Mouse (Mus musculus): ENCODE results near the gene Med18. TPM values are rescaled to one million over a fixed set of nuclear protein-coding genes. Genes with fewer than 3 reads are reported as not detected.

The Med18 gene
- polyA plus RNA-seq (2014; fragmentation: Nextera tagmentation; extraction: Ambion mirVana): 24.6 and 24.7 TPM in 2 replicates

GRCm38 (mm10) chr4:132463430-132464254 is at the start of gene Med18:
Gene Med18, minus strand, starts transcription at chr4:132463921.
- peaks cover 19% of the 10 kb centered on the region for H3K4me1 ChIP-seq (replicated peaks; ENCODE audit: control insufficient read depth, insufficient read depth, low read length)
- peak within 1 kb of the TSS; percentile 60 for H3K27ac ChIP-seq (ENCODE audit: low read depth, low read length)
- no peaks in the 10 kb centered on the region for H3K27me3 ChIP-seq (replicated peaks; ENCODE audit: control insufficient read depth, insufficient read depth, low read length)
- WGBS: under 1% methylated on average over 44 of the region's 44 CpGs
- H3K36me3 ChIP-seq (ENCODE audit: control insufficient read depth, insufficient read depth, low read length): peaks cover 21% of the 10 kb centered on the region
- no peaks in the 10 kb centered on the region for H3K9me3 ChIP-seq (ENCODE audit: control insufficient read depth, low read length)
- ATAC-seq (replicated peaks; ENCODE audit: low FRiP score) (peak; percentile 86), DNase-seq (ENCODE audit: low spot score) (peak; percentile 94)
- peak within 1 kb of the TSS; percentile 89 for H3K4me3 ChIP-seq (ENCODE audit: low read depth, low read length)
- peak within 1 kb of the TSS; percentile 87 for H3K4me2 ChIP-seq
- H3K9ac ChIP-seq (ENCODE audit: low read depth, low read length): peak within 1 kb of the TSS; percentile 89

DNA sequence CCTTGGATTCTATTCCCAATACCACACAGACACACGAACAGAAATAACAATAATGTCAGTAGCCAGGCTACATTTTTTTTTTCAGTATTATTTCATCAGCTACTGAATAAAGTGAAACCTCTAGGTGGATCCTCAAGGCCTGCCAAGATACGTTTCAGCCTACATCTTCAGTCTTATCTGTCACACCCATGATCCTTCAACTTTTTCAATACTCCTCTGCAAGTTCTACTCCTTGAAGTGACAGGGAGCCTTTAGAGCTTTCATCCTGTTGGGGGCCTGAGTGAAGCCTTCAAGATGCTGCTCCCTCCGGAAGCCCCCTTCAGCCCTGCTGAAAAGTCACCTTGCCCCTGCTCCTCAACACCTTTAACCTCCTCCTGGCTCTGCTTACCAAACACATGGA is 48.4 kb upstream of the Med18 start:
- WGBS: 49% methylated on average over 3 of the region's 3 CpGs
- Histone ChIP-seq H3K36me3 (ENCODE audit: control insufficient read depth, insufficient read depth, low read length) (no peaks in the 10 kb centered on the region), H3K4me1 (replicated peaks; ENCODE audit: control insufficient read depth, insufficient read depth, low read length) (peaks cover 40% of the 10 kb centered on the region)

GRCm38 (mm10) chr4:132510352-132510798 is 46.7 kb upstream of the Med18 start, which contains the start of gene Sesn2:
Gene Sesn2, minus strand, starts transcription at chr4:132510501.
- WGBS: under 1% methylated on average over 32 of the region's 32 CpGs
- DNase-seq (ENCODE audit: low spot score): peak; percentile 94
- Histone ChIP-seq H3K4me3 (ENCODE audit: low read depth, low read length) (peak within 1 kb of the TSS; percentile 90), H3K4me2 (peak within 1 kb of the TSS; percentile 93), H3K27ac (ENCODE audit: low read depth, low read length) (peak within 1 kb of the TSS; percentile 77), H3K9me3 (ENCODE audit: control insufficient read depth, low read length) (no peaks in the 10 kb centered on the region), H3K4me1 (replicated peaks; ENCODE audit: control insufficient read depth, insufficient read depth, low read length) (peaks cover 48% of the 10 kb centered on the region), H3K27me3 (replicated peaks; ENCODE audit: control insufficient read depth, insufficient read depth, low read length) (no peaks in the 10 kb centered on the region), H3K36me3 (ENCODE audit: control insufficient read depth, insufficient read depth, low read length) (no peaks in the 10 kb centered on the region), H3K9ac (ENCODE audit: low read depth, low read length) (peak within 1 kb of the TSS; percentile 88)
- ATAC-seq (replicated peaks; ENCODE audit: low FRiP score): peak; percentile 88

More for the DNA sequence above, 48.4 kb upstream of the Med18 start:
- Histone ChIP-seq H3K4me2 (peak overlapping the region; percentile 28; the same call in 1 of the 2 replicates), H3K27ac (ENCODE audit: low read depth, low read length) (peak overlapping the region; percentile 46; the same call in 1 of the 2 replicates), H3K27me3 (replicated peaks; ENCODE audit: control insufficient read depth, insufficient read depth, low read length) (no peaks in the 10 kb centered on the region), H3K9me3 (ENCODE audit: control insufficient read depth, low read length) (no peaks in the 10 kb centered on the region), H3K9ac (ENCODE audit: low read depth, low read length) (no peak overlapping the region), H3K4me3 (ENCODE audit: low read depth, low read length) (no peak overlapping the region)
- DNase-seq (ENCODE audit: low spot score) (no peak), ATAC-seq (replicated peaks; ENCODE audit: low FRiP score) (no peak)

DNA sequence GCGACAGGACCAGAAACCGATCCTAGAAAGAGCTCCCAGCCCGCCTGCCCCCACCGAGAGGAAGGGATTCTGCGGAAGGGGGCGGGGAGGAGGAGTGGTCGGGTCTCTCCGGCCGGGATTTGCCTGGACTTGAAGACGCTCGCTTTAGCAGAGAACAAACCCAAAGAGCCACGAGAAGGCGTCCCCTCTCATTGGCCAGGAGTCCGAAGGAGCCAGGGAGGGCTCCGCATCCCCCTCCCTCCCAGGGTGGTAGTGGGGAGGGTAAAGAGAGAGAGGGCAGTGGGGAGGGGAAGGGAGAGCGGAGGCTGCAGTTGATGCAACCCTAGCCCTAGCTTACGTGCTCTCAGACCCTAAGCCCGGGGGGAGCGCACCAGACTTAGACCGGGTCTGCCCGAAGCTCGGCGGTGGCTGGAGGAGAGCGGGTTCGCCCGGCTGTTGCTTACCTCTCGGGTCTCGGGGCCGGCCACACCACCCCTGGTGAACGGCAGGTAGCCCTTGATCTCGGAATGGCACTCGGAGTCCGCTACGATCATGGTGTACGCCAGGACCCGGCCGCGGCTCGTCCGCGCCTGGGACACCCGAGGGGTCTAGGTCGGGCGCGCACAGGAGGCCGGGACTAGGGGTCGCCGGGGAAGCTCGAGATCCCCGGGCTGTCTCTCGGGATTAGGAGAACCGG is 46.0 kb upstream of the Med18 start:
- H3K9me3 ChIP-seq (ENCODE audit: control insufficient read depth, low read length): no peaks in the 10 kb centered on the region
- under 1% methylated on average over 51 of the region's 52 CpGs for WGBS
- ATAC-seq (replicated peaks; ENCODE audit: low FRiP score): peak; percentile 21; the same call in 1 of the 2 replicates
- H3K27ac ChIP-seq (ENCODE audit: low read depth, low read length): peak overlapping the region; percentile 77
- H3K4me2 ChIP-seq: peak overlapping the region; percentile 93
- peak overlapping the region; percentile 88 for H3K9ac ChIP-seq (ENCODE audit: low read depth, low read length)
- peaks cover 51% of the 10 kb centered on the region for H3K4me1 ChIP-seq (replicated peaks; ENCODE audit: control insufficient read depth, insufficient read depth, low read length)
- H3K36me3 ChIP-seq (ENCODE audit: control insufficient read depth, insufficient read depth, low read length): no peaks in the 10 kb centered on the region
- peak; percentile 80 for DNase-seq (ENCODE audit: low spot score)
- H3K27me3 ChIP-seq (replicated peaks; ENCODE audit: control insufficient read depth, insufficient read depth, low read length): no peaks in the 10 kb centered on the region
- H3K4me3 ChIP-seq (ENCODE audit: low read depth, low read length): peak overlapping the region; percentile 90

GRCm38 (mm10) chr4:132507210-132507609 is 43.5 kb upstream of the Med18 start:
- no peak for DNase-seq (ENCODE audit: low spot score)
- Histone ChIP-seq H3K4me2 (peak overlapping the region; percentile 93), H3K36me3 (ENCODE audit: control insufficient read depth, insufficient read depth, low read length) (no peaks in the 10 kb centered on the region), H3K27me3 (replicated peaks; ENCODE audit: control insufficient read depth, insufficient read depth, low read length) (no peaks in the 10 kb centered on the region), H3K9ac (ENCODE audit: low read depth, low read length) (no peak overlapping the region), H3K4me3 (ENCODE audit: low read depth, low read length) (0 out of 2 replicates have a peak overlapping the region, but pooled peaks have one; percentile 3), H3K4me1 (replicated peaks; ENCODE audit: control insufficient read depth, insufficient read depth, low read length) (peaks cover 56% of the 10 kb centered on the region), H3K27ac (ENCODE audit: low read depth, low read length) (no peak overlapping the region; the same call in 1 of the 2 replicates), H3K9me3 (ENCODE audit: control insufficient read depth, low read length) (no peaks in the 10 kb centered on the region)
- ATAC-seq (replicated peaks; ENCODE audit: low FRiP score): no peak
- 42% methylated on average over 2 of the region's 2 CpGs for WGBS

DNA sequence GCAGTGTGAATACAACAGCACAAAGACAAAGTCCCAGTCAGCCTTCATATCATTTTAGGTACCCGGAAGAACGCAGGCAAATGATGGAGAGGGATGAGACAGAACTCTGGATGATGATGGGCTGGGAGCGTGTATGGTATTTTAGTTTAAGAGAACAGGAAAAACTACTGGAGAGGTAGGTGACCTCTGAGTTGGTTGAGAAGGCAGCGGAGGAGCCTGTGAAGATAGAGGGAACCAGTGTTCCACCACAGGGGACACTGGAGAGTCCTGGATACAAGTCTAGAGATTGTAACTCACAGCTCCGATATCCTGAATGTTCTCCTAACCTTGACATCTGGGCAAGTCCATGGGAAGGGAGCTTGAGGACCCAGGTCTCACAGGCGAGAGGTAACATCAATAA is 42.5 kb upstream of the Med18 start:
- DNase-seq (ENCODE audit: low spot score): no peak
- H3K4me1 ChIP-seq (replicated peaks; ENCODE audit: control insufficient read depth, insufficient read depth, low read length): peaks cover 55% of the 10 kb centered on the region
- 84% methylated on average over 6 of the region's 6 CpGs for WGBS

DNA sequence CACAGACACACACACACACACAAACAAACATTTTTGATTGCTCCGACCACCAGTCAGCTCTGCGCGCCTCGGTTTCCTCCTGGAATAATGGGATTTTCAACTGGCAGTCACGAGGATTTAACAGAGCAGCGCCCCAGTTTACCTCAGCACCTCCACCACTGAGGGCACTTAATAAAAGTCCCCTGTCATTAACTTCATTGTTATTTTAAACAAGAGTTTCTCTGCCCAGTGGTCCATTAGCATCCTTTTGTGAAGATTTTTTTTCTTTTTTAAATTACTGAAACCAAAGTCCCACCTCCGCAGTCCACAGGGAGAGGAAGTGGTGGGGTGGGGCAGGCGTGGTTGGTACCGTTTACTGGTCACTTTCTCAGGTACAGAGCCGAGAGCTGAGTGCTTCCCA is 42.1 kb upstream of the Med18 start:
- peaks cover 54% of the 10 kb centered on the region for H3K4me1 ChIP-seq (replicated peaks; ENCODE audit: control insufficient read depth, insufficient read depth, low read length)
- H3K4me3 ChIP-seq (ENCODE audit: low read depth, low read length): no peak overlapping the region
- no peaks in the 10 kb centered on the region for H3K27me3 ChIP-seq (replicated peaks; ENCODE audit: control insufficient read depth, insufficient read depth, low read length)
- peak overlapping the region; percentile 56; the same call in 1 of the 2 replicates for H3K27ac ChIP-seq (ENCODE audit: low read depth, low read length)
- WGBS: 49% methylated on average over 10 of the region's 10 CpGs
- H3K9ac ChIP-seq (ENCODE audit: low read depth, low read length): no peak overlapping the region
- no peaks in the 10 kb centered on the region for H3K9me3 ChIP-seq (ENCODE audit: control insufficient read depth, low read length)
- peak overlapping the region; percentile 43; the same call in 1 of the 2 replicates for H3K4me2 ChIP-seq
- DNase-seq (ENCODE audit: low spot score) (no peak), ATAC-seq (replicated peaks; ENCODE audit: low FRiP score) (no peak)
- H3K36me3 ChIP-seq (ENCODE audit: control insufficient read depth, insufficient read depth, low read length): no peaks in the 10 kb centered on the region

More for the DNA sequence above, 42.5 kb upstream of the Med18 start:
- Histone ChIP-seq H3K9ac (ENCODE audit: low read depth, low read length) (no peak overlapping the region), H3K27ac (ENCODE audit: low read depth, low read length) (no peak overlapping the region), H3K4me2 (no peak overlapping the region), H3K4me3 (ENCODE audit: low read depth, low read length) (no peak overlapping the region), H3K36me3 (ENCODE audit: control insufficient read depth, insufficient read depth, low read length) (no peaks in the 10 kb centered on the region), H3K27me3 (replicated peaks; ENCODE audit: control insufficient read depth, insufficient read depth, low read length) (no peaks in the 10 kb centered on the region), H3K9me3 (ENCODE audit: control insufficient read depth, low read length) (no peaks in the 10 kb centered on the region)
- no peak for ATAC-seq (replicated peaks; ENCODE audit: low FRiP score)

GRCm38 (mm10) chr4:132505034-132505738 is 41.5 kb upstream of the Med18 start:
- ATAC-seq (replicated peaks; ENCODE audit: low FRiP score): 0 out of 2 replicates have a peak, but pooled peaks have one; percentile 29
- H3K9ac ChIP-seq (ENCODE audit: low read depth, low read length): 0 out of 2 replicates have a peak overlapping the region, but pooled peaks have one; percentile 5
- DNase-seq (ENCODE audit: low spot score): no peak
- H3K27ac ChIP-seq (ENCODE audit: low read depth, low read length): peak overlapping the region; percentile 56; the same call in 1 of the 2 replicates
- H3K9me3 ChIP-seq (ENCODE audit: control insufficient read depth, low read length): no peaks in the 10 kb centered on the region
- H3K36me3 ChIP-seq (ENCODE audit: control insufficient read depth, insufficient read depth, low read length): no peaks in the 10 kb centered on the region
- no peak overlapping the region for H3K4me3 ChIP-seq (ENCODE audit: low read depth, low read length)
- no peaks in the 10 kb centered on the region for H3K27me3 ChIP-seq (replicated peaks; ENCODE audit: control insufficient read depth, insufficient read depth, low read length)
- peak overlapping the region; percentile 43 for H3K4me2 ChIP-seq
- WGBS: 44% methylated on average over 6 of the region's 6 CpGs
- peaks cover 50% of the 10 kb centered on the region for H3K4me1 ChIP-seq (replicated peaks; ENCODE audit: control insufficient read depth, insufficient read depth, low read length)
